Mouse (Mus musculus): ENCODE results near the gene Efhd1.

GRCm38 (mm10) chr1:87257691-87258090 lies 6.5 kb upstream of the Efhd1 start:
- TF ChIP-seq POLR2A (IDR thresholded peaks at IDR 0.05; ENCODE audit: extremely low read depth, insufficient read depth, low read length) (no peak), CTCF (IDR thresholded peaks at IDR 0.05; ENCODE audit: low read depth, low read length) (no peak)
